ENCODE assay signal across 8 mouse cellular contexts in genomic region chr17:27557927-27558661, GRCm38 (mm10). TPM values are rescaled to one million over a fixed set of nuclear protein-coding genes. Genes with fewer than 3 reads are reported as not detected.
A peak's percentile ranks its signal among the peaks of the same experiment; 100 is the strongest.
DNase-seq lines count a peak whose midpoint lies in the region; ATAC-seq and TF ChIP-seq lines count a peak whose summit lies in the region.

No protein-coding gene starts in this region.

- peaks cover 51% of the 10 kb centered on the region for H3K4me1 ChIP-seq in lung, embryonic 15.5 days
- H3K4me1 ChIP-seq in hindbrain, embryonic 14.5 days (replicated peaks; ENCODE audit: control insufficient read depth, insufficient read depth, low read length): peaks cover 19% of the 10 kb centered on the region

- ATAC-seq in lung, embryonic 15.5 days (ENCODE audit: borderline replicate concordance, extremely low read depth, low FRiP score, low TSS enrichment): no peak
- ATAC-seq in hindbrain, embryonic 14.5 days (ENCODE audit: low FRiP score): no peak

- DNase-seq in lung, postnatal 10 days: no peak
- peak; percentile 84 for DNase-seq in cerebellum, adult 9-11 months
- DNase-seq in hindbrain, embryonic 14.5 days (ENCODE audit: low spot score): no peak
- DNase-seq in adrenal gland, postnatal 25 days: no peak
- no peak for DNase-seq in left cerebral cortex, adult 8-10 months (ENCODE audit: low spot score in 2 of 2)
- no peak for DNase-seq in frontal cortex, postnatal 36 days (ENCODE audit: low spot score in 2 of 2)

- peak overlapping the region; percentile 98 for H3K27ac ChIP-seq in lung, embryonic 15.5 days
- H3K27ac ChIP-seq in hindbrain, embryonic 14.5 days: no peak overlapping the region

- peak overlapping the region; percentile 64 for H3ac ChIP-seq in myocyte (ENCODE audit: control insufficient read depth, insufficient read length)

- peaks cover 9% of the 10 kb centered on the region; the same call in 1 of the 2 replicates for H3K36me3 ChIP-seq in lung, embryonic 15.5 days
- peaks cover 15% of the 10 kb centered on the region for H3K36me3 ChIP-seq in hindbrain, embryonic 14.5 days (replicated peaks; ENCODE audit: control insufficient read depth, insufficient read depth)
- no peaks in the 10 kb centered on the region for H3K36me3 ChIP-seq in myocyte (ENCODE audit: control insufficient read depth, insufficient read depth)

- no peaks in the 10 kb centered on the region for H3K9me3 ChIP-seq in lung, embryonic 15.5 days
- H3K9me3 ChIP-seq in hindbrain, embryonic 14.5 days (ENCODE audit: control insufficient read depth, low read length): no peaks in the 10 kb centered on the region

- no peaks in the 10 kb centered on the region for H3K27me3 ChIP-seq in lung, embryonic 15.5 days
- peaks cover 10% of the 10 kb centered on the region; the same call in 1 of the 2 replicates for H3K27me3 ChIP-seq in hindbrain, embryonic 14.5 days (ENCODE audit: control insufficient read depth, insufficient read depth, low read length)
- H3K27me3 ChIP-seq in myocyte (ENCODE audit: control insufficient read depth, insufficient read depth, insufficient read length): no peaks in the 10 kb centered on the region

- peaks cover 27% of the 10 kb centered on the region for H3K79me2 ChIP-seq in myocyte (ENCODE audit: control insufficient read depth, insufficient read depth)

- H3K4me2 ChIP-seq in lung, embryonic 15.5 days: peak overlapping the region; percentile 91
- H3K4me2 ChIP-seq in hindbrain, embryonic 14.5 days (replicated peaks): peak overlapping the region; percentile 82
- H3K4me2 ChIP-seq in myocyte (ENCODE audit: low read depth): peak overlapping the region; percentile 80

- WGBS in lung, embryonic 15.5 days: 7% methylated on average over 14 of the region's 14 CpGs
- 2% methylated on average over 14 of the region's 14 CpGs for WGBS in hindbrain, embryonic 14.5 days

- TF ChIP-seq POLR2A in myocyte (IDR thresholded peaks at IDR 0.05; ENCODE audit: insufficient read length, low read depth): no peak

- peak overlapping the region; percentile 78 for H3K9ac ChIP-seq in lung, embryonic 15.5 days
- H3K9ac ChIP-seq in hindbrain, embryonic 14.5 days: peak overlapping the region; percentile 89

- H3K4me3 ChIP-seq in lung, embryonic 15.5 days: peak overlapping the region; percentile 90
- H3K4me3 ChIP-seq in hindbrain, embryonic 14.5 days (replicated peaks; ENCODE audit: low read length): peak overlapping the region; percentile 83
- H3K4me3 ChIP-seq in myocyte: peak overlapping the region; percentile 38

TF ChIP-seq in myocyte, 11 proteins besides CTCF, POLR2A, EP300 and RAD21:
- TF ChIP-seq TCF3 (IDR thresholded peaks at IDR 0.05; ENCODE audit: insufficient read length, low read depth) (no peak), MYOD1 (IDR thresholded peaks at IDR 0.05; ENCODE audit: control insufficient read depth in 1 of 3, insufficient read length in 2 of 3, low read depth in 2 of 3) (peak in 2 of 3 experiments; percentile 40 to 44), MYOG (IDR thresholded peaks at IDR 0.05; ENCODE audit: control insufficient read depth in 1 of 3, insufficient read depth in 1 of 3, insufficient read length in 2 of 3, low read depth in 2 of 3) (peak in 1 of 3 experiments; percentile 25)

RNA-seq across cellular contexts. Expression of gene Hmga1, which starts 1.8 kb away (rescaled TPM):
- polyA plus RNA-seq in lung, embryonic 15.5 days (2015; fragmentation: Nextera tagmentation; extraction: Ambion mirVana): 238 and 240 TPM in 2 replicates
- 136 and 148 TPM in 2 replicates for polyA plus RNA-seq in hindbrain, embryonic 14.5 days (2014; fragmentation: Nextera tagmentation; extraction: Ambion mirVana)
- polyA plus RNA-seq in myocyte (2012; fragmentation: generic; extraction: Trizol): 60.9 TPM
- 14.3 and 15.5 TPM in 2 replicates for total RNA-seq in adrenal gland, postnatal 25 days (2021)
- total RNA-seq in left cerebral cortex, adult 8-10 months (2022): 10 to 100 TPM; 43.7 to 50.0 (median 47.5) TPM

RNA-seq across cellular contexts. Expression of gene AI413582, which starts 7.5 kb away (rescaled TPM):
- polyA plus RNA-seq in lung, embryonic 15.5 days (2015; fragmentation: Nextera tagmentation; extraction: Ambion mirVana): 20.1 and 21.4 TPM in 2 replicates
- 68.0 and 76.5 TPM in 2 replicates for polyA plus RNA-seq in hindbrain, embryonic 14.5 days (2014; fragmentation: Nextera tagmentation; extraction: Ambion mirVana)
- polyA plus RNA-seq in myocyte (2012; fragmentation: generic; extraction: Trizol): 46.0 TPM
- total RNA-seq in adrenal gland, postnatal 25 days (2021): 12.7 and 27.6 TPM in 2 replicates
- 10 to 100 TPM; 61.5 to 87.6 (median 74.4) TPM for total RNA-seq in left cerebral cortex, adult 8-10 months (2022)

RNA-seq across cellular contexts. Expression of gene Grm4, which starts 36.9 kb away (rescaled TPM):
- polyA plus RNA-seq in lung, embryonic 15.5 days (2015; fragmentation: Nextera tagmentation; extraction: Ambion mirVana): 0.06 and 0.07 TPM in 2 replicates
- polyA plus RNA-seq in hindbrain, embryonic 14.5 days (2014; fragmentation: Nextera tagmentation; extraction: Ambion mirVana): 9.0 and 10.1 TPM in 2 replicates
- not detected for polyA plus RNA-seq in myocyte (2012; fragmentation: generic; extraction: Trizol)
- 3.1 and 4.8 TPM in 2 replicates for total RNA-seq in adrenal gland, postnatal 25 days (2021)
- total RNA-seq in left cerebral cortex, adult 8-10 months (2022): 10 to 100 TPM; 28.5 to 39.0 (median 32.3) TPM

Comparison
In these comparisons a context has a peak if more than half of its experiments do, and no peak if none do; other contexts are left out.
1. H3K4me3 ChIP-seq: peak in every context shown above with its lines; median percentile 90 in lung, embryonic 15.5 days; 83 in hindbrain, embryonic 14.5 days; 38 in myocyte.